Mouse (Mus musculus): ENCODE results near the gene Apba1.

The Apba1 gene

GRCm38 (mm10) chr19:23941422-23941949, 182.8 kb downstream of the Apba1 start:
- no peak for DNase-seq (ENCODE audit: low spot score)

GRCm38 (mm10) chr19:23942886-23943285, 184.2 kb downstream of the Apba1 start:
- no peak for DNase-seq (ENCODE audit: low spot score)

GRCm38 (mm10) chr19:23946026-23946685, 187.5 kb downstream of the Apba1 start:
- no peak for DNase-seq (ENCODE audit: low spot score)

- no peak for DNase-seq (ENCODE audit: low spot score)
These were observed 188.1 kb downstream of the Apba1 start for GRCm38 (mm10) chr19:23946751-23947150.

GRCm38 (mm10) chr19:23947871-23948270, 189.2 kb downstream of the Apba1 start:
- DNase-seq (ENCODE audit: low spot score) = no peak

- DNase-seq (ENCODE audit: low spot score) = no peak
These were observed 189.8 kb downstream of the Apba1 start for GRCm38 (mm10) chr19:23948301-23949000.

- no peak for DNase-seq (ENCODE audit: low spot score)
These were observed 196.8 kb downstream of the Apba1 start for GRCm38 (mm10) chr19:23955461-23955860.

GRCm38 (mm10) chr19:23956299-23956975, 197.8 kb downstream of the Apba1 start:
- no peak for DNase-seq (ENCODE audit: low spot score)

- DNase-seq (ENCODE audit: low spot score) = no peak
These were observed 198.9 kb downstream of the Apba1 start for GRCm38 (mm10) chr19:23957563-23957962.

- no peak for DNase-seq (ENCODE audit: low spot score)
These were observed 200.2 kb downstream of the Apba1 start for GRCm38 (mm10) chr19:23958925-23959324.

- no peak for DNase-seq (ENCODE audit: low spot score)
These were observed 201.2 kb downstream of the Apba1 start for GRCm38 (mm10) chr19:23959870-23960269.

- no peak for DNase-seq (ENCODE audit: low spot score)
These were observed 201.6 kb downstream of the Apba1 start for GRCm38 (mm10) chr19:23960275-23960674.

GRCm38 (mm10) chr19:23960831-23961447, 202.3 kb downstream of the Apba1 start:
- DNase-seq (ENCODE audit: low spot score) = no peak

- peak; percentile 65 for DNase-seq (ENCODE audit: low spot score)
These were observed 202.8 kb downstream of the Apba1 start for GRCm38 (mm10) chr19:23961516-23961915.

GRCm38 (mm10) chr19:23964401-23964910, 205.8 kb downstream of the Apba1 start:
- no peak for DNase-seq (ENCODE audit: low spot score)

- DNase-seq (ENCODE audit: low spot score) = no peak
These were observed 207.7 kb downstream of the Apba1 start for GRCm38 (mm10) chr19:23966376-23966775.

- peak; percentile 43 for DNase-seq (ENCODE audit: low spot score)
These were observed 208.5 kb downstream of the Apba1 start for GRCm38 (mm10) chr19:23967156-23967555.

- DNase-seq (ENCODE audit: low spot score) = no peak
These were observed 209.6 kb downstream of the Apba1 start for GRCm38 (mm10) chr19:23968125-23968861.

- DNase-seq (ENCODE audit: low spot score) = no peak
These were observed 210.2 kb downstream of the Apba1 start for GRCm38 (mm10) chr19:23968862-23969225.

- DNase-seq (ENCODE audit: low spot score) = no peak
These were observed 211.7 kb downstream of the Apba1 start for GRCm38 (mm10) chr19:23970374-23970773.

- DNase-seq (ENCODE audit: low spot score) = no peak
These were observed 212.7 kb downstream of the Apba1 start for GRCm38 (mm10) chr19:23971391-23971790.
